Mouse (Mus musculus): ENCODE results near the gene Timd4. TPM values are rescaled to one million over a fixed set of nuclear protein-coding genes. Genes with fewer than 3 reads are reported as not detected.

Timd4 gene
- polyA plus RNA-seq, 1 experiment, result 2.3 TPM

GRCm38 (mm10) chr11:46882456-46882855, 71.9 kb downstream of the Timd4 start:
- no peak overlapping the region for H3K4me3 ChIP-seq (ENCODE audit: insufficient read depth, low read depth, low read length)
- DNase-seq, result no peak
- no peak overlapping the region for H3K27ac ChIP-seq (ENCODE audit: insufficient read depth, low read depth, low read length)
- H3K36me3 ChIP-seq (ENCODE audit: control insufficient read depth, insufficient read depth, low read length), result no peaks in the 10 kb centered on the region
- H3K27me3 ChIP-seq (replicated peaks; ENCODE audit: control insufficient read depth, insufficient read depth, low read length), result no peaks in the 10 kb centered on the region
- WGBS, result 78% methylated on average over 2 of the region's 2 CpGs
- H3K4me1 ChIP-seq (ENCODE audit: control insufficient read depth, insufficient read depth, low read length), result no peaks in the 10 kb centered on the region
- no peak for TF ChIP-seq POLR2A (IDR thresholded peaks at IDR 0.05; ENCODE audit: low read depth, low read length)
- TF ChIP-seq CTCF (conservative IDR thresholded peaks at IDR 0.05; ENCODE audit: insufficient read depth, insufficient read length, low read depth, low read length), result no peak

DNA sequence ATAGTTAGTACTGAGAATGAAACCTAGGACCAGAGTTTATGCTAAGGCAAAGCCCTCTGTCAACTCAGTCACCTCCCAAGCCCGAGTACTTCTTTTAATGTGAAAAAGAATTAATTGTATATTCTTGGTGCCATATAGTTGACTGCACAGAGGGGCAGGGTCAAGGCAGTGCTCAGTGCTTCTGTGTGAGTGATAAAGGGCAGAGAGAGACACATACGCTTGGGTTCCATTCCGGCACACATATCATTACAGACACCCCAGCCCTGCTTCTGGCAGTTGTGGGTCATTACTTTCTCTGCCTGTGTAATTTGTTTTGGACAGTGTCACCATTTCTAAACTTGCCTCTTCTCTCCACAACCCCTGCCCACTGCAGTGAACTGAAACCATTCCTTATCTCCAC, 78.5 kb downstream of the Timd4 start:
- no peak for DNase-seq
- Histone ChIP-seq H3K27ac (ENCODE audit: insufficient read depth, low read depth, low read length) (no peak overlapping the region), H3K27me3 (replicated peaks; ENCODE audit: control insufficient read depth, insufficient read depth, low read length) (no peaks in the 10 kb centered on the region), H3K4me1 (ENCODE audit: control insufficient read depth, insufficient read depth, low read length) (no peaks in the 10 kb centered on the region), H3K36me3 (ENCODE audit: control insufficient read depth, insufficient read depth, low read length) (no peaks in the 10 kb centered on the region), H3K4me3 (ENCODE audit: insufficient read depth, low read depth, low read length) (no peak overlapping the region)
- TF ChIP-seq POLR2A (IDR thresholded peaks at IDR 0.05; ENCODE audit: low read depth, low read length), result no peak
- TF ChIP-seq CTCF (conservative IDR thresholded peaks at IDR 0.05; ENCODE audit: insufficient read depth, insufficient read length, low read depth, low read length), result no peak
- WGBS, result 51% methylated on average over 3 of the region's 3 CpGs

Other genes with a start within 250 kb of the Timd4 start
- not detected in 2 replicates for gene BC053393, start 239.3 kb upstream of the Timd4 start, polyA plus RNA-seq (2012; rRNA removed)
- not detected in 2 replicates for gene Dppa1, start 181.5 kb upstream of the Timd4 start, polyA plus RNA-seq (2012; rRNA removed)
- 7.5 and 10.1 TPM in 2 replicates for gene Timd2, start 103.7 kb upstream of the Timd4 start, polyA plus RNA-seq (2012; rRNA removed)
- gene Havcr1, start 75.7 kb upstream of the Timd4 start, polyA plus RNA-seq (2012; rRNA removed), result 23.4 and 31.7 TPM in 2 replicates

All from kidney, adult 2 months (tissue).